In genomic region chr7:98125473-98125872, GRCm38 (mm10) we compare ENCODE assay signal across 8 mouse cellular contexts. TPM values are rescaled to one million over a fixed set of nuclear protein-coding genes. Genes with fewer than 3 reads are reported as not detected.
A peak's percentile ranks its signal among the peaks of the same experiment; 100 is the strongest.
DNase-seq lines count a peak whose midpoint lies in the region; ATAC-seq lines count a peak whose summit lies in the region.
"Had no signal": no experiment of that assay in that cellular context is flagged by ENCODE, and none has a peak within 500 bp of the region (broad histone marks: within the 10 kb centered on the region; RNA-seq: fewer than 3 reads in every experiment).

No protein-coding gene starts in this region.

- no peak overlapping the region for H3K4me3 ChIP-seq in midbrain, embryonic 14.5 days (replicated peaks; ENCODE audit: low read depth, low read length)
- H3K4me3 ChIP-seq: embryonic facial prominence, embryonic 12.5 days had no signal

- ATAC-seq in granulocyte monocyte progenitor cell, adult 5-6 weeks (replicated peaks; ENCODE audit: poor library complexity, severe bottlenecking): peak; percentile 37; the same call in 1 of the 2 replicates
- ATAC-seq in midbrain, embryonic 14.5 days (ENCODE audit: low FRiP score, low TSS enrichment): no peak

- 0 out of 2 replicates have a peak, but pooled peaks cover 3% of the 10 kb centered on the region for H3K36me3 ChIP-seq in midbrain, embryonic 14.5 days (ENCODE audit: control insufficient read depth, insufficient read depth, low read length)
- H3K36me3 ChIP-seq: embryonic facial prominence, embryonic 12.5 days had no signal

- H3K9ac ChIP-seq in midbrain, embryonic 14.5 days (replicated peaks; ENCODE audit: low read length): no peak overlapping the region
- H3K9ac ChIP-seq: embryonic facial prominence, embryonic 12.5 days had no signal

- intact Hi-C loops in left cerebral cortex, postnatal 4 days (cut with DNase I): loop anchor here (10.0 kb wide), 1 partner anchor 381 kb away; no protein-coding TSS in a partner anchor
- intact Hi-C loops in left cerebral cortex, postnatal 25 days (cut with DNase I): no loop called here

- peak; percentile 52 for DNase-seq in left cerebral cortex, postnatal 4 days
- no peak for DNase-seq in left cerebral cortex, postnatal 25 days (ENCODE audit: low spot score in 2 of 2)
- peak; percentile 73 for DNase-seq in ZHBTc4 (ENCODE audit: low read depth, low spot score)
- DNase-seq in spleen, adult 12 weeks (ENCODE audit: low spot score): peak; percentile 35
- no peak for DNase-seq in midbrain, embryonic 14.5 days
- no peak for DNase-seq in right cerebral cortex, postnatal 36 days (ENCODE audit: low spot score in 2 of 2)

- H3K4me2 ChIP-seq in midbrain, embryonic 14.5 days (ENCODE audit: low read length): no peak overlapping the region
- H3K4me2 ChIP-seq: embryonic facial prominence, embryonic 12.5 days had no signal

- no peaks in the 10 kb centered on the region for H3K4me1 ChIP-seq in midbrain, embryonic 14.5 days (ENCODE audit: control insufficient read depth, insufficient read depth, low read length)
- H3K4me1 ChIP-seq: embryonic facial prominence, embryonic 12.5 days had no signal

- no peaks in the 10 kb centered on the region for H3K9me3 ChIP-seq in midbrain, embryonic 14.5 days (ENCODE audit: control insufficient read depth, low read length)
- H3K9me3 ChIP-seq: embryonic facial prominence, embryonic 12.5 days had no signal

- WGBS in midbrain, embryonic 14.5 days: 42% methylated on average over 5 of the region's 5 CpGs

- no peaks in the 10 kb centered on the region for H3K27me3 ChIP-seq in midbrain, embryonic 14.5 days (ENCODE audit: control insufficient read depth, insufficient read depth, low read length)

- H3K27ac ChIP-seq in midbrain, embryonic 14.5 days (replicated peaks; ENCODE audit: low read depth, low read length): no peak overlapping the region
- H3K27ac ChIP-seq: embryonic facial prominence, embryonic 12.5 days had no signal

RNA-seq across cellular contexts. Expression of gene Myo7a, which starts 6.1 kb away (rescaled TPM):
- total RNA-seq in left cerebral cortex, postnatal 4 days (2021): 10 to 100 TPM; 17.8 to 18.7 TPM
- 10 to 100 TPM in 1 of 2 experiments, 1 to 10 TPM in 1; 9.8 to 11.0 TPM for total RNA-seq in left cerebral cortex, postnatal 25 days (2021)
- 34.8 and 43.7 TPM in 2 replicates for total RNA-seq in granulocyte monocyte progenitor cell, adult 5-6 weeks (2014; fragmentation: Nextera tagmentation)
- total RNA-seq in granulocyte monocyte progenitor cell, adult 5-6 weeks (2017): 22.0 and 26.2 TPM in 2 replicates
- 20.3 and 21.0 TPM in 2 replicates for polyA plus RNA-seq in midbrain, embryonic 14.5 days (2014; fragmentation: Nextera tagmentation; extraction: Ambion mirVana)

RNA-seq across cellular contexts. Expression of gene Omp, which starts 19.8 kb away (rescaled TPM):
- 1 to 10 TPM; 1.4 to 2.1 TPM for total RNA-seq in left cerebral cortex, postnatal 4 days (2021)
- under 1 TPM; 0.64 to 0.87 TPM for total RNA-seq in left cerebral cortex, postnatal 25 days (2021)
- total RNA-seq in granulocyte monocyte progenitor cell, adult 5-6 weeks (2014; fragmentation: Nextera tagmentation): 0.32 and 0.64 TPM in 2 replicates
- 0.31 TPM in 1 of 2 replicates, not detected in the other for total RNA-seq in granulocyte monocyte progenitor cell, adult 5-6 weeks (2017)
- 0.29 and 0.43 TPM in 2 replicates for polyA plus RNA-seq in midbrain, embryonic 14.5 days (2014; fragmentation: Nextera tagmentation; extraction: Ambion mirVana)

RNA-seq across cellular contexts. Expression of gene Capn5, which starts 52.6 kb away (rescaled TPM):
- total RNA-seq in left cerebral cortex, postnatal 4 days (2021): 10 to 100 TPM; 51.0 to 52.2 TPM
- 10 to 100 TPM; 33.4 to 37.9 TPM for total RNA-seq in left cerebral cortex, postnatal 25 days (2021)
- 3.2 and 5.2 TPM in 2 replicates for total RNA-seq in granulocyte monocyte progenitor cell, adult 5-6 weeks (2014; fragmentation: Nextera tagmentation)
- total RNA-seq in granulocyte monocyte progenitor cell, adult 5-6 weeks (2017): 1.2 and 1.3 TPM in 2 replicates
- polyA plus RNA-seq in midbrain, embryonic 14.5 days (2014; fragmentation: Nextera tagmentation; extraction: Ambion mirVana): 9.8 and 9.9 TPM in 2 replicates

Comparison
In these comparisons a context has a peak if more than half of its experiments do, and no peak if none do; other contexts are left out.
1. DNase-seq: peak in left cerebral cortex, postnatal 4 days (single experiment), ZHBTc4 (single experiment) and spleen, adult 12 weeks (single experiment); none in left cerebral cortex, postnatal 25 days (0 of 2), midbrain, embryonic 14.5 days (single experiment) and right cerebral cortex, postnatal 36 days (0 of 2).
2. RNA of gene Capn5, which starts 52.6 kb away (total RNA-seq): 51.0 to 52.2 TPM in left cerebral cortex, postnatal 4 days and 33.4 to 37.9 TPM in left cerebral cortex, postnatal 25 days; 1.2 to 5.2 TPM in granulocyte monocyte progenitor cell, adult 5-6 weeks; every median in the first group is over 4 times any median in the second.